Mouse (Mus musculus) stomach, embryonic 16.5 days (tissue): Measurements from ENCODE around the gene Gpsm1. TPM values are rescaled to one million over a fixed set of nuclear protein-coding genes. Genes with fewer than 3 reads are reported as not detected.

ENCODE experiments used
- ATAC-seq: fragments of 200-750 bp; cut with Nextera tagmentation; 2 replicates; pipeline ENCODE4 v1.8.0; 2017; ENCODE audit warnings: moderate number of reproducible peaks, moderate TSS enrichment; ENCODE audit not compliant: insufficient read depth, low FRiP score
- H3K27ac ChIP-seq: fragments of 300-500 bp; sonication (generic); 2 replicates; pipeline ENCODE4 v1.5.1; 2014; ENCODE audit warnings: low read length
- H3K27me3 ChIP-seq: fragments of 300-500 bp; sonication (generic); 2 replicates; pipeline ENCODE4 v1.6.1; 2014; ENCODE audit warnings: low read length, control low read depth, mixed read lengths; ENCODE audit not compliant: control insufficient read depth, insufficient read depth
- H3K36me3 ChIP-seq: fragments of 300-500 bp; sonication (generic); 2 replicates; pipeline ENCODE4 v1.6.1; 2014; ENCODE audit warnings: low read length; ENCODE audit not compliant: control insufficient read depth, insufficient read depth
- H3K4me1 ChIP-seq: fragments of 300-500 bp; sonication (generic); 2 replicates; pipeline ENCODE4 v1.6.1; 2014; ENCODE audit warnings: low read length, control low read depth, mixed read lengths; ENCODE audit not compliant: control insufficient read depth, insufficient read depth
- H3K4me2 ChIP-seq: fragments of 300-500 bp; sonication (generic); 2 replicates; pipeline ENCODE4 v1.6.1; 2014; ENCODE audit warnings: low read depth, low read length, mixed read lengths
- H3K4me3 ChIP-seq: fragments of 300-500 bp; sonication (generic); replicated peaks from 2 replicates; pipeline ENCODE4 v1.5.1; 2014; ENCODE audit warnings: mild to moderate bottlenecking, low read length
- H3K9ac ChIP-seq: fragments of 300-500 bp; sonication (generic); 2 replicates; pipeline ENCODE4 v1.6.1; 2014; ENCODE audit warnings: low read length
- H3K9me3 ChIP-seq: fragments of 300-500 bp; sonication (generic); replicated peaks from 2 replicates; pipeline ENCODE4 v1.6.1; 2016; ENCODE audit warnings: low read length, control low read depth; ENCODE audit not compliant: control insufficient read depth
- WGBS: fragments of 180-500 bp; shearing (Covaris S2); extraction: QIAGEN DNeasy Blood & Tissue Kit; methylation state at CpG from one replicate; pipeline ENCODE4 v1.1.7; 2014; 5-methylcytosine and 5-hydroxymethylcytosine counted together
- polyA plus RNA-seq: library from polyadenylated mRNA; unstranded; fragments of >200 nt; fragmentation: Nextera tagmentation; extraction: Ambion mirVana; gene quantifications from 2 replicates; pipeline ENCODE4 v1.2.1, GENCODE M21; 2015

Gene Gpsm1
- polyA plus RNA-seq, 1 experiment from 2014 or later = 28.8 TPM

GRCm38 (mm10) chr2:26317371-26317770 is 2.1 kb downstream of the Gpsm1 start:
- Histone ChIP-seq H3K4me1 (peaks cover 34% of the 10 kb centered on the region), H3K27ac (peak overlapping the region; percentile 93; the same call in 1 of the 2 replicates), H3K4me2 (peak overlapping the region; percentile 72), H3K27me3 (no peaks in the 10 kb centered on the region), H3K9me3 (no peaks in the 10 kb centered on the region), H3K36me3 (no peaks in the 10 kb centered on the region), H3K9ac (peak overlapping the region; percentile 90; the same call in 1 of the 2 replicates), H3K4me3 (peak overlapping the region; percentile 80; the same call in 1 of the 2 replicates)
- ATAC-seq = no peak
- WGBS = 60% methylated on average over 3 of the region's 3 CpGs

- Histone ChIP-seq H3K9me3 (no peaks in the 10 kb centered on the region), H3K9ac (no peak overlapping the region), H3K27me3 (no peaks in the 10 kb centered on the region), H3K4me1 (peaks cover 34% of the 10 kb centered on the region), H3K27ac (no peak overlapping the region), H3K36me3 (0 out of 2 replicates have a peak, but pooled peaks cover under 1% of the 10 kb centered on the region), H3K4me2 (no peak overlapping the region), H3K4me3 (no peak overlapping the region)
- 85% methylated on average over 3 of the region's 3 CpGs for WGBS
- ATAC-seq = no peak
Observed at GRCm38 (mm10) chr2:26317991-26318672, 2.8 kb downstream of the Gpsm1 start.

GRCm38 (mm10) chr2:26319109-26319508 is 3.8 kb downstream of the Gpsm1 start:
- whole genome bisulfite sequencing = 91% methylated on average over 9 of the region's 9 CpGs
- Histone ChIP-seq H3K4me2 (no peak overlapping the region), H3K27ac (no peak overlapping the region), H3K4me3 (no peak overlapping the region), H3K27me3 (no peaks in the 10 kb centered on the region), H3K4me1 (peaks cover 33% of the 10 kb centered on the region), H3K36me3 (peaks cover 7% of the 10 kb centered on the region; the same call in 1 of the 2 replicates), H3K9me3 (no peaks in the 10 kb centered on the region), H3K9ac (no peak overlapping the region)
- no peak for ATAC-seq

- no peak for ATAC-seq
- Histone ChIP-seq H3K4me2 (no peak overlapping the region), H3K9me3 (no peaks in the 10 kb centered on the region), H3K9ac (no peak overlapping the region), H3K4me3 (no peak overlapping the region), H3K36me3 (peaks cover 10% of the 10 kb centered on the region; the same call in 1 of the 2 replicates), H3K27ac (no peak overlapping the region), H3K4me1 (peaks cover 27% of the 10 kb centered on the region), H3K27me3 (no peaks in the 10 kb centered on the region)
- 88% methylated on average over 13 of the region's 13 CpGs for WGBS
Observed at GRCm38 (mm10) chr2:26319519-26320244, 4.4 kb downstream of the Gpsm1 start.

GRCm38 (mm10) chr2:26320245-26321185 is 5.2 kb downstream of the Gpsm1 start:
- no peaks in the 10 kb centered on the region for H3K27me3 ChIP-seq
- H3K4me1 ChIP-seq = peaks cover 22% of the 10 kb centered on the region
- no peak for ATAC-seq
- H3K27ac ChIP-seq = no peak overlapping the region
- no peak overlapping the region for H3K4me3 ChIP-seq
- no peaks in the 10 kb centered on the region for H3K9me3 ChIP-seq
- H3K36me3 ChIP-seq = peaks cover 15% of the 10 kb centered on the region; the same call in 1 of the 2 replicates
- no peak overlapping the region for H3K9ac ChIP-seq
- no peak overlapping the region for H3K4me2 ChIP-seq
- 87% methylated on average over 14 of the region's 14 CpGs for WGBS

GRCm38 (mm10) chr2:26323589-26324325 is 8.4 kb downstream of the Gpsm1 start:
- no peak overlapping the region for H3K4me2 ChIP-seq

GRCm38 (mm10) chr2:26324917-26325316 is 9.6 kb downstream of the Gpsm1 start:
- no peak for ATAC-seq
- no peak overlapping the region for H3K9ac ChIP-seq
- WGBS = 74% methylated on average over 2 of the region's 2 CpGs
- H3K4me2 ChIP-seq = no peak overlapping the region
- H3K27me3 ChIP-seq = no peaks in the 10 kb centered on the region
- no peaks in the 10 kb centered on the region for H3K9me3 ChIP-seq
- peaks cover 28% of the 10 kb centered on the region for H3K36me3 ChIP-seq
- H3K4me3 ChIP-seq = no peak overlapping the region
- no peaks in the 10 kb centered on the region for H3K4me1 ChIP-seq
- no peak overlapping the region for H3K27ac ChIP-seq

More at GRCm38 (mm10) chr2:26323589-26324325, 8.4 kb downstream of the Gpsm1 start:
- H3K27me3 ChIP-seq = no peaks in the 10 kb centered on the region
- no peaks in the 10 kb centered on the region for H3K4me1 ChIP-seq
- ATAC-seq = no peak
- H3K4me3 ChIP-seq = no peak overlapping the region
- H3K36me3 ChIP-seq = peaks cover 28% of the 10 kb centered on the region
- 88% methylated on average over 13 of the region's 13 CpGs for WGBS
- no peaks in the 10 kb centered on the region for H3K9me3 ChIP-seq
- no peak overlapping the region for H3K9ac ChIP-seq
- H3K27ac ChIP-seq = no peak overlapping the region

- Histone ChIP-seq H3K27ac (no peak overlapping the region), H3K27me3 (no peaks in the 10 kb centered on the region), H3K9ac (no peak overlapping the region), H3K4me1 (no peaks in the 10 kb centered on the region), H3K36me3 (peaks cover 28% of the 10 kb centered on the region), H3K4me2 (no peak overlapping the region), H3K9me3 (no peaks in the 10 kb centered on the region), H3K4me3 (no peak overlapping the region)
- 67% methylated on average over 15 of the region's 15 CpGs for WGBS
- peak; percentile 88 for ATAC-seq
Observed at GRCm38 (mm10) chr2:26325386-26326181, 10.3 kb downstream of the Gpsm1 start.
